ENCODE assay signal across 19 mouse cellular contexts in the genomic region with DNA sequence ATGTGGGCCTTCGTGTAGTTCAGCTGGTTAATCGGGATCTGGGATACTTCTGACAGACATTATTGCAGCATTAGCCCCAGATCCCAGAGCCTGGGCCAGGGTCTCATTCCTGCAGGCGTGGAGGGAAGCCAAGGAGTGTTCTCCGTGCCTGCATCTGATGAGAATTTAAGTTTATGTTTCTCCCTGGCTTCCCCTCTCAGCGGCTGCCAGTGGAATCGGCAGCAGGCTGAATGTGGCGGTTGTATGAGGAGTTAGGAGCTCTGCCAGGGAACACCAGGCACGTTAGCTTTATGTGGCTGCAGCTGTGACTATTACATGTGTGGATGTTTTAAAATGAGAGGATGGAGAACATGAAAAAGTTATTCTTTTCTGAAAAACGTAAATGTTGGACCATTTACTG. TPM values are rescaled to one million over a fixed set of nuclear protein-coding genes. Genes with fewer than 3 reads are reported as not detected.
A peak's percentile ranks its signal among the peaks of the same experiment; 100 is the strongest.
DNase-seq lines count a peak whose midpoint lies in the region; ATAC-seq and TF ChIP-seq lines count a peak whose summit lies in the region.
"Had no signal": no experiment of that assay in that cellular context is flagged by ENCODE, and none has a peak within 500 bp of the region (broad histone marks: within the 10 kb centered on the region; RNA-seq: fewer than 3 reads in every experiment).

No protein-coding gene starts in this region.

- DNase-seq in left cerebral cortex, adult 2 months (ENCODE audit: extremely low spot score in 1 of 2, low spot score in 2 of 2) = no peak
- DNase-seq in left cerebral cortex, adult 11 months (ENCODE audit: low spot score) = no peak
- DNase-seq in right cerebral cortex, postnatal 10 days (ENCODE audit: low spot score in 2 of 2) = peak; percentile 69 to 76
- DNase-seq in right cerebral cortex, postnatal 36 days (ENCODE audit: low spot score in 2 of 2) = no peak
- no peak for DNase-seq in kidney, postnatal 36 days
- DNase-seq in cerebellum, postnatal 4 days (ENCODE audit: low spot score in 2 of 2) = no peak
- DNase-seq: adrenal gland, postnatal 36 days; cerebellum, postnatal 25 days; gastrocnemius, postnatal 25 days; heart, postnatal 4 days; kidney, adult 8-10 months; liver; retina, postnatal 1 day; thymus, postnatal 4 days had no signal

- no peak; the same call in none of the 2 replicates for TF ChIP-seq CTCF in left cerebral cortex, adult 2 months (IDR thresholded peaks at IDR 0.05)

- H3K4me1 ChIP-seq in forebrain, embryonic 16.5 days (replicated peaks; ENCODE audit: control insufficient read depth, insufficient read depth, low read length) = peaks cover 12% of the 10 kb centered on the region
- H3K4me1 ChIP-seq in forebrain, embryonic 13.5 days = peaks cover 13% of the 10 kb centered on the region
- H3K4me1 ChIP-seq: lung, embryonic 15.5 days had no signal

- no peaks in the 10 kb centered on the region for H3K9me3 ChIP-seq in forebrain, embryonic 16.5 days (ENCODE audit: control insufficient read depth, low read length)
- H3K9me3 ChIP-seq in forebrain, embryonic 13.5 days (replicated peaks) = no peaks in the 10 kb centered on the region
- H3K9me3 ChIP-seq: lung, embryonic 15.5 days had no signal

- ATAC-seq in forebrain, embryonic 16.5 days = 0 out of 2 replicates have a peak, but pooled peaks have one; percentile 50
- no peak for ATAC-seq in forebrain, embryonic 13.5 days
- ATAC-seq: activated CD4-positive, CD25-positive, alpha-beta regulatory T cell, adult 4 months had no signal

- H3K4me3 ChIP-seq in forebrain, embryonic 16.5 days (replicated peaks; ENCODE audit: low read length) = no peak overlapping the region
- no peak overlapping the region for H3K4me3 ChIP-seq in forebrain, embryonic 13.5 days
- no peak overlapping the region for H3K4me3 ChIP-seq in left cerebral cortex, adult 2 months
- H3K4me3 ChIP-seq: lung, embryonic 15.5 days had no signal

- no peak overlapping the region for H3K4me2 ChIP-seq in forebrain, embryonic 16.5 days (ENCODE audit: low read length)
- H3K4me2 ChIP-seq in forebrain, embryonic 13.5 days = no peak overlapping the region
- H3K4me2 ChIP-seq: heart, embryonic 11.5 days; lung, embryonic 15.5 days had no signal

- no peaks in the 10 kb centered on the region for H3K36me3 ChIP-seq in forebrain, embryonic 16.5 days (ENCODE audit: control insufficient read depth, insufficient read depth)
- peaks cover 43% of the 10 kb centered on the region for H3K36me3 ChIP-seq in forebrain, embryonic 13.5 days (ENCODE audit: poor library complexity, severe bottlenecking)

- WGBS in forebrain, embryonic 16.5 days = 56% methylated on average over 9 of the region's 9 CpGs
- WGBS in forebrain, embryonic 13.5 days = 74% methylated on average over 9 of the region's 9 CpGs

- intact Hi-C loops in left cerebral cortex, adult 2 months (cut with DNase I) = loop anchor here (10.0 kb wide), 2 partner anchors 418 to 768 kb away; no protein-coding TSS in a partner anchor

- no peak overlapping the region for H3K27ac ChIP-seq in forebrain, embryonic 16.5 days (ENCODE audit: low read length)
- H3K27ac ChIP-seq in forebrain, embryonic 13.5 days = no peak overlapping the region
- peak overlapping the region; percentile 29; the same call in 1 of the 2 replicates for H3K27ac ChIP-seq in left cerebral cortex, adult 2 months
- H3K27ac ChIP-seq: lung, embryonic 15.5 days had no signal

- no peaks in the 10 kb centered on the region for H3K27me3 ChIP-seq in forebrain, embryonic 16.5 days (replicated peaks; ENCODE audit: control insufficient read depth, insufficient read depth, low read length)
- H3K27me3 ChIP-seq in forebrain, embryonic 13.5 days = no peaks in the 10 kb centered on the region
- H3K27me3 ChIP-seq: lung, embryonic 15.5 days had no signal

- H3K9ac ChIP-seq in forebrain, embryonic 16.5 days (replicated peaks; ENCODE audit: low read depth, low read length) = no peak overlapping the region
- H3K9ac ChIP-seq in forebrain, embryonic 13.5 days = no peak overlapping the region
- H3K9ac ChIP-seq: lung, embryonic 15.5 days had no signal

RNA-seq across cellular contexts. Expression of gene Ercc6, which starts 23.4 kb away (rescaled TPM):
- polyA plus RNA-seq in forebrain, embryonic 16.5 days (2015; fragmentation: Nextera tagmentation; extraction: Ambion mirVana) = 31.8 and 36.9 TPM in 2 replicates
- 25.2 and 28.4 TPM in 2 replicates for polyA plus RNA-seq in forebrain, embryonic 13.5 days (2015; fragmentation: Nextera tagmentation; extraction: Ambion mirVana)
- 10 to 100 TPM; 21.5 to 23.3 TPM for total RNA-seq in left cerebral cortex, adult 2 months (2021)

Comparison
In these comparisons a context has a peak if more than half of its experiments do, and no peak if none do; other contexts are left out.
1. DNase-seq: peak in right cerebral cortex, postnatal 10 days (2 of 2); none in left cerebral cortex, adult 2 months (0 of 2), left cerebral cortex, adult 11 months (single experiment), right cerebral cortex, postnatal 36 days (0 of 2), kidney, postnatal 36 days (0 of 2) and cerebellum, postnatal 4 days (0 of 2).